Mouse (Mus musculus) embryo, embryonic 9.5 days (tissue): Measurements from ENCODE around the gene Esr1.

ENCODE experiments used
- DNase-seq: peaks from one replicate; pipeline ENCODE4 v3.0.0-alpha.2; 2017; ENCODE audit errors: extremely low spot score

Esr1 gene

GRCm38 (mm10) chr10:4620596-4621504, 9.5 kb downstream of the Esr1 start:
- DNase-seq = no peak

DNA sequence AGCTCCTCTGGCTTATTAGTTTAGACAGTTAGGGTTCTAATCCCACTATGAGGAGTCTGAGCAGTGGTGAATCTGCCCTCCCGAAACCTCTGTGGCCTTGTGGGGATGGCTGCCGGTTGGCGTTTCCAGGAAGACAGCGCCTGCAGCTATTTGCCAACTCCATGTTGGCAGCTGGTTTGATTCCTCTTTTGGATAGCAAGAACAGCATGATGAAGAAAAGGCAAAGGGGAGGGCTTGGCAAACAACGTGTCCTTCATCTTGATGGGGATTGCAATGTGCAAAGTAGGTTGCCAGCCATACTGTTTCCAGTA, 10.1 kb downstream of the Esr1 start:
- no peak for DNase-seq

- DNase-seq = no peak
Measured at GRCm38 (mm10) chr10:4623319-4623718, 11.9 kb downstream of the Esr1 start.

- no peak for DNase-seq
Measured at GRCm38 (mm10) chr10:4624581-4624980, 13.2 kb downstream of the Esr1 start.

GRCm38 (mm10) chr10:4625300-4625699, 13.9 kb downstream of the Esr1 start:
- DNase-seq = no peak

- no peak for DNase-seq
Measured at GRCm38 (mm10) chr10:4626432-4626831, 15.0 kb downstream of the Esr1 start.

- DNase-seq = no peak
Measured at GRCm38 (mm10) chr10:4626996-4627395, 15.6 kb downstream of the Esr1 start.

DNA sequence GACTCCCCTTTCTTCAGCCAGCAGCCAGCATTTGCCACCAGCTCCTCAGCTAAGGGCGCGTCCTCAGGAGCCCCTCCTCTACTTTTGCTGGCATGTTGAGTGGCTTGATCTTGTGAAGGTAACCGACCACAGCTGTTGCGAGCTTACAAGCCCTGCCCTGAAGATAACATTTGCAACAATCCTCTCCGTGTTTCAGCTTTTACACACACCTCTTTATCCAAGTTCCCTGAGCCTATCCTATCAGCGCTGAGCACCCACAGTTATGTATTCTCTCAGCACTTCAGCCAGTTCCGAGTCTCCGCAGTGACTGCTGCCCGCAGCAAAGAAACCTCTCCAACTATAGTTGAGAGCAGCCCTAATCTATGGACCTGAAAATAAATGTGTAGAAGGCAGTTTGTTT, 16.0 kb downstream of the Esr1 start:
- DNase-seq = no peak

DNA sequence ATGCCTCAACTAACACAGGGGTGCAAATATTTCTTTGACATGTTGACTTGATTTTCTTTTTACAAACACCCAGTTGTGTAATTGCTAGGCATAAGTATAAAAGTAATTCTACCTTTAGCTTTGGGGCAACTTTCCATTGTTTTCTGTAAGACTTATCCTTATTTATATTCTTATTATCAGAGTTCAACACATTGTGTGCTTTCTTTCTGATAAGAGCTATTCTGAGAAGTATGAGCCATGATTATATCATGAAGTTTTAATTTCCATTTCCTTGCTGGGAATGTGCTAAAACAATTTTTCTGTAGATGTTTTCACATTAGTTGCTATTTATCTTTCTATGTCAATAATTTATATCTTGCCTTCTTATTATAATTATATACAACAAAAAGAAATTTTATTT, 17.9 kb downstream of the Esr1 start:
- DNase-seq = no peak

DNA sequence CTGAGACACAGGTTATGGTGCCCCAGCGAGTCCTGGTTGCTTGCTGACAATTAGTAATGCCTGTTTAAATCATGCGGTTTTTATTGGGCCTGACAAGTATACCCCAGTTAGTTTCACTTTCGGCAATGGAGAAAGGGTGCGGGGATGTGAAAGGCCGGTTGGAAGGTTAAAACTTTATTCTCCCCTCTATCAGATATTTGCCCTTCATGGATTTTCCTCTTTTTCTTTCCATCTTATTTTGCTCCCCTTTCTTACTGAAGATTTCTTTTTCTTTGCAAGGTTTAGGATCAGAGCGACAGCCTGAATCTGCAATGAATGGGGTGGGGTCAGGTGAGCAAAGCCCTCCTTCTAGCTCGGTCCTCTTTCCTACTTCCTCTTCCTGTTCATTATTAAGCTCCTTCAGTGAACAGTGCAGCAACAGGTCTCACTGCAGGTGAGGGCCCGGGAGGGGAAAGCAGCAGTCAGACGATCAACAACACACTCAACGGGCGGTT, 20.9 kb downstream of the Esr1 start:
- no peak for DNase-seq

GRCm38 (mm10) chr10:4633287-4634030, 22.1 kb downstream of the Esr1 start:
- DNase-seq = no peak

DNA sequence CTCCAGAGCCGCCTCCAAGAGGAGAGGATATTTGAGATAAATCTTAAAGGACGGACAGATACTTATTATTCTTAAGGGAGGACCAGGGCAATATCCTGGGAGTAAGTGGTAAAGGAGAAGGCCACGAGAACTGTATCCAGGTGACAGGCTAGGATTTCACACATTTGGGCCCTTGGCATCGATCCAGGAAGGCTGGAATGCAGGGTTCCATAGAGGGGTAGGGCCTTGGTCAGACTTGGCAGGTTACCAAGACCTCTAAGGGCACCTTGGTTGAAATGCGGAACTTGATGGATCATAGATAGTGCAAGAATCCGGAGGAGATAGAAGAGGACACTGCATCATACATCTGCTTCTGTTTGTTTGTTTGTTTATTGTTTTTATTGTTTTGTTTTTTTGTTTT, 24.3 kb downstream of the Esr1 start:
- no peak for DNase-seq

GRCm38 (mm10) chr10:4646074-4646473, 34.7 kb downstream of the Esr1 start:
- no peak for DNase-seq

- no peak for DNase-seq
Measured at GRCm38 (mm10) chr10:4646851-4647250, 35.5 kb downstream of the Esr1 start.

DNA sequence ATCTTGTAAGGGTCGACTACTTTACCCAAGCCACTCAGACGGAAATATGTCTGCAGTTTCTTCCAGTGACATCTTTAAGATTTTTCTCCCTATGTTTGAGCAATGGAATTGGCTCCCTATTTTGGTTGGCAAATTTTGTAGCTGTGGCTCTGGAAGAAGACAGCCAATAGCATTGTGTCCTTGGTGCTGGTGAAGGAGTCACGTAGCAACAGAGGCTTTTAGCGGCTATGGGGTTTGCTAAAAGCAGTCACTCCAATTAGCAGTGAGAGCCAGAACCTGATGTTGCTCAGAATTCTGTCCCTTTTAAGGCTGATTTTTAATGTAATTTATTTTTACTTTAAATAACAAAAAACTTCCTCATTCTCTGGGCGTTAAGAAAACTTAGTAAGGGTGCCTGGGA, 54.0 kb downstream of the Esr1 start:
- no peak for DNase-seq

GRCm38 (mm10) chr10:4667006-4667405, 55.6 kb downstream of the Esr1 start:
- no peak for DNase-seq

GRCm38 (mm10) chr10:4670053-4670452, 58.7 kb downstream of the Esr1 start:
- DNase-seq = no peak

- DNase-seq = no peak
Measured at GRCm38 (mm10) chr10:4671876-4672275, 60.5 kb downstream of the Esr1 start.

DNA sequence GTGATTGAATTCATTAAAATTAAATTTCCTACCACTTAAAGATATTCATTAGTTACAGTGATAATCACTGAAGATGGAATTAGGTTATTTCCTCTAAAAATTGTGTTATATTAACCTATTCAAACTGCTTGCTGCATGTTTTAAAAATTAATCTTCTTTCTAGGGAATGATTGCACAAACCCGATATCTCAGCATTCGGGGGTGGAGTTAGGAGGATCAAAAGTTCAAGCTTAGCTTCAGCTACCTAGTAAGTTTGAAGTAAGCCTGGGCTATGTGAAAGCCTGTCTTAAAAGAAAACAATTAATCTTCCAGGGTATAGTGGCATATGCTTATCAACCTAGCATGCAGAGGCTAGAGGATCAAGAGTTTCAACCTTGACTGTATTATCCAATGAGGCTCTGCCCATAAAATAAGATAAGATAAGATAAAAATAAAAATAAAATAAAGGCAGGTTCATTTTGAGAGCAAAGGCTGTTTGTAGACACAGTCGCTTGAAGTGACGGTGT, 62.0 kb downstream of the Esr1 start:
- DNase-seq = no peak

GRCm38 (mm10) chr10:4674983-4675592, 63.7 kb downstream of the Esr1 start:
- DNase-seq = peak; percentile 14

DNA sequence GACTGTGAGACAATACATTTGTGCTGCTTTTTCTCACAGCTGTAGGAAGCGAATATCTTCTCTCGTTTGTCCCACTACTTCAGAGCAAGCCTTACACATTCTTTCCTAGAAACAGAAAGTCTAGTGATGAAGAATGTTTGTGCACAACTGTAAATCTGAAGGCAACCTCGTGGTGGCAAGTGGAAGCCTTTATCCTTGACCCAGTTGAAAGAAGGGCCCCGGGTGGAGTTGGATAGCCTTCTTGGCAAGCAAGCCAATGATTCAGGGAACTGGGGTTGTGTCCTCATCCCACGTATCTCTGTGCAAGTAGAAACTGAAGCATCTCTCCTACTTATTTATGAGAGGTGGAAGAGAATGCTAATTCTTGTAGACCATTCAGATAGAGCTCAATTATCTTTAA, 71.7 kb downstream of the Esr1 start:
- DNase-seq = no peak

- DNase-seq = no peak
Measured at GRCm38 (mm10) chr10:4683711-4684265, 72.4 kb downstream of the Esr1 start.
